Mouse (Mus musculus) megakaryocyte, embryonic 14.5 days (primary cell): Measurements from ENCODE around the gene Zfp639.

Source experiments
- FLI1 ChIP-seq: IDR thresholded peaks from 2 replicates; pipeline ENCODE4 v1.6.1; 2012; ENCODE audit warnings: low read length, inconsistent platforms, mixed read lengths
- GATA1 ChIP-seq: IDR thresholded peaks from 3 replicates; pipeline ENCODE4 v1.6.1; 2012; ENCODE audit warnings: mixed read lengths, low read length, inconsistent platforms, borderline replicate concordance

DNA sequence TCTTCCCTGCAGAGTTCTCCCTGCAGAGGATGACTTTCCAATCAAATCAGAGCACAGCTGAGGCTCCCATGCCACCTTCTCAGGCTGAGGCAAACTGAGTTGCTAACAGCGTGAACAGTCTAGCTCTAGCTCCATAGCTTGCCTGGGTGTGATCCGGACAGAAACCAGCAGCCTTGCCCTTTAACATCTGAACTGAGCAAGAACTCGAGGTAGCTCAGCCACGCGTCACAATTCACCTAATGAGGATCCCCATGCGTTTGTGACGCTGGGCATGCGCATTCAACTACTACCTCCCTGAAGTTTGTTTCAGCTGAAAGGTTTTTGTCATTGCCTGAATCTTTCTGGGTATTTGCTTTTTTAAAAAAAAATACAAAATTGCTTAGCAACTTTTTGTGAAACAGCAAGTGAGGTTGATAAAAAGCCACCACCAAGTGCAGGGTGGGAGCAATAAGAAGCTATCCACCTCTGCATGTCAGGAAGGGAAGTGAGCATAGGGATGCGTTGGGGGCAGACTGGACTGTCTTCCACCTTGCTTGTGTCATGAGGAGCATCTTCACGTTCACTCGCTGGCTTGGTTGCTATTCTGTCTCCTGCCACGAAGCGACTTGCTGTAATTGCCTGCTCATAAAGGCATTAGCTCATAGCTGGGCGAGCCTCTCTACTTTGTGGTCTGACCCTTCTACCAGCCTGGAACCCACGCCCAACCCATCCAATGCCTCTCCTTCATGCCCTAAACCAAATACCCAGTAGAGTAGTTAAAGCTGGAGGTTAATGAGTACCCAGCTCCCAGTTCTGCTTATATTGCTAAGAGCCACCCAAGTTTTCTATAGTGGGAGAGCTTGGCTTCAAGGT is 19.8 kb upstream of the Zfp639 start:
- no peak for TF ChIP-seq GATA1
- TF ChIP-seq FLI1, result no peak
